Mouse (Mus musculus) G1E (cell line): ENCODE data around the gene Xrra1.

Experiments
- CTCF ChIP-seq: IDR thresholded peaks from 2 replicates; pipeline ENCODE4 v1.5.1; 2012; ENCODE audit warnings: low read depth, low read length, inconsistent platforms, mixed read lengths
- GATA1 ChIP-seq: IDR thresholded peaks from 2 replicates; pipeline ENCODE4 v1.6.1; 2012; ENCODE audit warnings: borderline replicate concordance, low read length, inconsistent platforms, mixed read lengths
- GATA2 ChIP-seq: IDR thresholded peaks from 2 replicates; pipeline ENCODE4 v1.6.1; 2012; ENCODE audit warnings: low read depth, low read length, inconsistent platforms, borderline replicate concordance
- POLR2AphosphoS5 ChIP-seq: IDR thresholded peaks from 2 replicates; pipeline ENCODE4 v1.6.1; 2012; ENCODE audit warnings: low read depth, low read length, inconsistent platforms; ENCODE audit not compliant: insufficient replicate concordance
- TAL1 ChIP-seq: conservative IDR thresholded peaks from 2 replicates; pipeline ENCODE4 v1.6.1; 2012; ENCODE audit warnings: low read depth, low read length, inconsistent platforms, mixed read lengths

- TF ChIP-seq CTCF (no peak), GATA1 (no peak), TAL1 (no peak), POLR2AphosphoS5 (no peak), GATA2 (no peak)
Observed at GRCm38 (mm10) chr7:99865219-99865618, 6.3 kb downstream of the Xrra1 start.
